Mouse (Mus musculus) intestine, embryonic 15.5 days (tissue): ENCODE measurements at regions not wholly inside any gene's neighbourhood (a gene's known extent, or its start where the extent isn't known, plus 50 kb on each side); places are given as distances from the start of the nearest gene placed in this dataset.
"Not testable (repeated sequence)": the region's sequence is repeated elsewhere in the genome, so short reads cannot be mapped to it uniquely, and the experiment has no call there.

Experiments used
- ATAC-seq: fragments of 200-750 bp; cut with Nextera tagmentation; 2 replicates; pipeline ENCODE4 v1.8.0; 2017; ENCODE audit warnings: moderate TSS enrichment, moderate library complexity
- H3K27ac ChIP-seq: fragments of 300-500 bp; sonication (generic); 2 replicates; pipeline ENCODE4 v1.5.1; 2015; ENCODE audit warnings: mild to moderate bottlenecking, inconsistent platforms
- H3K27me3 ChIP-seq: fragments of 300-500 bp; sonication (generic); replicated peaks from 2 replicates; pipeline ENCODE4 v1.6.1; 2015; ENCODE audit warnings: inconsistent platforms
- H3K36me3 ChIP-seq: fragments of 300-500 bp; sonication (generic); 2 replicates; pipeline ENCODE4 v1.6.1; 2015; ENCODE audit warnings: inconsistent platforms
- H3K4me1 ChIP-seq: fragments of 300-500 bp; sonication (generic); replicated peaks from 2 replicates; pipeline ENCODE4 v1.6.1; 2015; ENCODE audit warnings: inconsistent platforms
- H3K4me2 ChIP-seq: fragments of 300-500 bp; sonication (generic); replicated peaks from 2 replicates; pipeline ENCODE4 v1.6.1; 2015; ENCODE audit warnings: mild to moderate bottlenecking, inconsistent platforms
- H3K4me3 ChIP-seq: fragments of 300-500 bp; sonication (generic); replicated peaks from 2 replicates; pipeline ENCODE4 v1.5.1; 2015; ENCODE audit warnings: inconsistent platforms
- H3K9ac ChIP-seq: fragments of 300-500 bp; sonication (generic); 2 replicates; pipeline ENCODE4 v1.6.1; 2015; ENCODE audit warnings: inconsistent platforms
- H3K9me3 ChIP-seq: fragments of 300-500 bp; sonication (generic); 2 replicates; pipeline ENCODE4 v1.6.1; 2016; ENCODE audit warnings: inconsistent platforms
- WGBS: fragments of 180-500 bp; shearing (Covaris S2); methylation state at CpG from one replicate; pipeline ENCODE4 v1.1.7; 2015; 5-methylcytosine and 5-hydroxymethylcytosine counted together

- whole genome bisulfite sequencing, result 63% methylated on average over 5 of the region's 5 CpGs
- H3K36me3 ChIP-seq, result no peaks in the 10 kb centered on the region
Observed at GRCm38 (mm10) chr2:171605064-171605463, 438.2 kb downstream of the Cbln4 start.

GRCm38 (mm10) chr2:171595240-171595639 is 448.0 kb downstream of the Cbln4 start:
- WGBS, result 81% methylated on average over 5 of the region's 5 CpGs
- no peak for ATAC-seq

More at GRCm38 (mm10) chr2:171605064-171605463, 438.2 kb downstream of the Cbln4 start:
- Histone ChIP-seq H3K27me3 (no peaks in the 10 kb centered on the region), H3K4me1 (no peaks in the 10 kb centered on the region), H3K4me3 (no peak overlapping the region), H3K27ac (no peak overlapping the region), H3K4me2 (no peak overlapping the region), H3K9me3 (no peaks in the 10 kb centered on the region), H3K9ac (no peak overlapping the region)
- ATAC-seq, result no peak

GRCm38 (mm10) chr2:171593884-171594283 is 449.4 kb downstream of the Cbln4 start:
- no peaks in the 10 kb centered on the region for H3K36me3 ChIP-seq
- H3K9me3 ChIP-seq, result no peaks in the 10 kb centered on the region
- H3K4me2 ChIP-seq, result no peak overlapping the region
- H3K27me3 ChIP-seq, result no peaks in the 10 kb centered on the region
- no peak overlapping the region for H3K9ac ChIP-seq
- no peaks in the 10 kb centered on the region for H3K4me1 ChIP-seq
- 80% methylated on average over 3 of the region's 3 CpGs for WGBS
- no peak overlapping the region for H3K27ac ChIP-seq
- H3K4me3 ChIP-seq, result no peak overlapping the region
- no peak for ATAC-seq

More at GRCm38 (mm10) chr2:171595240-171595639, 448.0 kb downstream of the Cbln4 start:
- Histone ChIP-seq H3K36me3 (no peaks in the 10 kb centered on the region), H3K27me3 (no peaks in the 10 kb centered on the region), H3K4me3 (no peak overlapping the region), H3K9ac (no peak overlapping the region), H3K4me1 (no peaks in the 10 kb centered on the region), H3K4me2 (no peak overlapping the region), H3K27ac (no peak overlapping the region), H3K9me3 (no peaks in the 10 kb centered on the region)

- 68% methylated on average over 6 of the region's 6 CpGs for WGBS
- no peak overlapping the region for H3K9ac ChIP-seq
- H3K36me3 ChIP-seq, result no peaks in the 10 kb centered on the region
- H3K27me3 ChIP-seq, result no peaks in the 10 kb centered on the region
- H3K27ac ChIP-seq, result no peak overlapping the region
- H3K4me2 ChIP-seq, result no peak overlapping the region
- H3K4me1 ChIP-seq, result no peaks in the 10 kb centered on the region
- no peaks in the 10 kb centered on the region for H3K9me3 ChIP-seq
- no peak overlapping the region for H3K4me3 ChIP-seq
- no peak for ATAC-seq
Observed at GRCm38 (mm10) chr2:171592315-171592714, 451.0 kb downstream of the Cbln4 start.

GRCm38 (mm10) chr2:171588158-171588557 is 455.1 kb downstream of the Cbln4 start:
- no peaks in the 10 kb centered on the region for H3K27me3 ChIP-seq
- no peak overlapping the region for H3K4me3 ChIP-seq
- no peaks in the 10 kb centered on the region for H3K4me1 ChIP-seq
- no peaks in the 10 kb centered on the region for H3K9me3 ChIP-seq
- no peaks in the 10 kb centered on the region for H3K36me3 ChIP-seq
- H3K9ac ChIP-seq, result no peak overlapping the region
- no peak overlapping the region for H3K4me2 ChIP-seq
- ATAC-seq, result no peak
- H3K27ac ChIP-seq, result no peak overlapping the region
- 67% methylated on average over 4 of the region's 4 CpGs for WGBS

GRCm38 (mm10) chr2:171587635-171588034 is 455.6 kb downstream of the Cbln4 start:
- Histone ChIP-seq H3K9me3 (no peaks in the 10 kb centered on the region), H3K27me3 (no peaks in the 10 kb centered on the region), H3K9ac (no peak overlapping the region), H3K4me2 (no peak overlapping the region), H3K4me1 (no peaks in the 10 kb centered on the region), H3K4me3 (no peak overlapping the region), H3K36me3 (no peaks in the 10 kb centered on the region), H3K27ac (no peak overlapping the region)
- WGBS, result 87% methylated on average over 9 of the region's 9 CpGs
- no peak for ATAC-seq

GRCm38 (mm10) chr2:171586853-171587220 is 456.4 kb downstream of the Cbln4 start:
- no peak overlapping the region for H3K4me3 ChIP-seq
- ATAC-seq, result peak; percentile 41; the same call in 1 of the 2 replicates
- H3K9me3 ChIP-seq, result no peaks in the 10 kb centered on the region
- H3K9ac ChIP-seq, result no peak overlapping the region
- H3K4me2 ChIP-seq, result no peak overlapping the region
- WGBS, result 85% methylated on average over 4 of the region's 4 CpGs
- H3K27me3 ChIP-seq, result no peaks in the 10 kb centered on the region
- no peaks in the 10 kb centered on the region for H3K36me3 ChIP-seq
- H3K4me1 ChIP-seq, result no peaks in the 10 kb centered on the region
- H3K27ac ChIP-seq, result no peak overlapping the region

- H3K36me3 ChIP-seq, result no peaks in the 10 kb centered on the region
- 82% methylated on average over 6 of the region's 6 CpGs for WGBS
Observed at GRCm38 (mm10) chr2:171586217-171586852, 456.9 kb downstream of the Cbln4 start.

GRCm38 (mm10) chr2:171574360-171574759 is 468.9 kb downstream of the Cbln4 start:
- H3K36me3 ChIP-seq, result no peaks in the 10 kb centered on the region
- H3K9ac ChIP-seq, result no peak overlapping the region
- no peak overlapping the region for H3K27ac ChIP-seq
- H3K4me3 ChIP-seq, result no peak overlapping the region
- 68% methylated on average over 3 of the region's 3 CpGs for WGBS
- H3K27me3 ChIP-seq, result no peaks in the 10 kb centered on the region
- no peak overlapping the region for H3K4me2 ChIP-seq
- no peak for ATAC-seq
- no peaks in the 10 kb centered on the region for H3K4me1 ChIP-seq
- no peaks in the 10 kb centered on the region for H3K9me3 ChIP-seq

More at GRCm38 (mm10) chr2:171586217-171586852, 456.9 kb downstream of the Cbln4 start:
- Histone ChIP-seq H3K4me3 (no peak overlapping the region), H3K4me2 (no peak overlapping the region), H3K27me3 (no peaks in the 10 kb centered on the region), H3K9me3 (no peaks in the 10 kb centered on the region), H3K9ac (no peak overlapping the region), H3K27ac (no peak overlapping the region), H3K4me1 (no peaks in the 10 kb centered on the region)
- peak; percentile 71; the same call in 1 of the 2 replicates for ATAC-seq

GRCm38 (mm10) chr2:171562656-171563055 is 480.6 kb downstream of the Cbln4 start:
- H3K4me3 ChIP-seq, result no peak overlapping the region
- no peaks in the 10 kb centered on the region for H3K4me1 ChIP-seq
- no peak overlapping the region for H3K27ac ChIP-seq
- H3K4me2 ChIP-seq, result no peak overlapping the region
- 86% methylated on average over 5 of the region's 5 CpGs for WGBS
- H3K27me3 ChIP-seq, result no peaks in the 10 kb centered on the region
- no peak for ATAC-seq
- no peaks in the 10 kb centered on the region for H3K9me3 ChIP-seq
- H3K36me3 ChIP-seq, result no peaks in the 10 kb centered on the region
- no peak overlapping the region for H3K9ac ChIP-seq

- not testable (repeated sequence) for H3K9ac ChIP-seq, ATAC-seq, H3K9me3 ChIP-seq, H3K27ac ChIP-seq, H3K4me1 ChIP-seq, H3K27me3 ChIP-seq, H3K4me2 ChIP-seq, H3K4me3 ChIP-seq, H3K36me3 ChIP-seq
- WGBS, result 79% methylated on average over 18 of the region's 18 CpGs
Observed at GRCm38 (mm10) chr2:171542768-171543167, 500.5 kb downstream of the Cbln4 start.

- 83% methylated on average over 5 of the region's 5 CpGs for WGBS
- no peak overlapping the region for H3K9ac ChIP-seq
- no peak overlapping the region for H3K4me2 ChIP-seq
- H3K4me3 ChIP-seq, result no peak overlapping the region
- H3K36me3 ChIP-seq, result no peaks in the 10 kb centered on the region
- no peak for ATAC-seq
- no peaks in the 10 kb centered on the region for H3K4me1 ChIP-seq
- no peaks in the 10 kb centered on the region for H3K9me3 ChIP-seq
- no peak overlapping the region for H3K27ac ChIP-seq
- no peaks in the 10 kb centered on the region for H3K27me3 ChIP-seq
Observed at GRCm38 (mm10) chr2:171514876-171515275, 528.4 kb downstream of the Cbln4 start.

- no peaks in the 10 kb centered on the region for H3K36me3 ChIP-seq
- H3K27ac ChIP-seq, result no peak overlapping the region
- no peak overlapping the region for H3K4me3 ChIP-seq
- H3K9me3 ChIP-seq, result no peaks in the 10 kb centered on the region
- H3K4me2 ChIP-seq, result no peak overlapping the region
- 0 out of 2 replicates have a peak, but pooled peaks cover 5% of the 10 kb centered on the region for H3K4me1 ChIP-seq
- 81% methylated on average over 4 of the region's 4 CpGs for WGBS
- no peak for ATAC-seq
- H3K9ac ChIP-seq, result no peak overlapping the region
- H3K27me3 ChIP-seq, result no peaks in the 10 kb centered on the region
Observed at GRCm38 (mm10) chr2:171496620-171497019, 546.6 kb downstream of the Cbln4 start.
